Mouse (Mus musculus): ENCODE measurements around the gene Scgb1b24. TPM values are rescaled to one million over a fixed set of nuclear protein-coding genes. Genes with fewer than 3 reads are reported as not detected.

The Scgb1b24 gene
- not detected for total RNA-seq (2021)
- long read RNA-seq, experiment 1: 0 reads
- long read RNA-seq, experiment 2: 0 reads

- DNase-seq (ENCODE audit: low spot score in 2 of 2): no peak
These were observed at the start of gene Scgb1b24 for GRCm38 (mm10) chr7:33743499-33743898. Gene Scgb1b24, plus strand, starts transcription at chr7:33743799.

- no peak for DNase-seq (ENCODE audit: low spot score in 2 of 2)
These were observed 4.4 kb upstream of the Scgb1b24 start, which contains the start of gene Scgb2b24 for GRCm38 (mm10) chr7:33739212-33739611. Gene Scgb2b24, minus strand, starts transcription at chr7:33739312.

Other genes with a start within 250 kb of the Scgb1b24 start
- not detected for gene Scgb2b21, start 223.3 kb upstream of the Scgb1b24 start, total RNA-seq (2021)
- not detected for gene Scgb2b24, start 4.5 kb upstream of the Scgb1b24 start, total RNA-seq (2021)
- not detected for gene Scgb2b26, start 201.2 kb downstream of the Scgb1b24 start, total RNA-seq (2021)